In genomic region chrX:93793168-93793567, GRCm38 (mm10) we compare ENCODE assay signal across 8 mouse cellular contexts. TPM values are rescaled to one million over a fixed set of nuclear protein-coding genes. Genes with fewer than 3 reads are reported as not detected.
A peak's percentile ranks its signal among the peaks of the same experiment; 100 is the strongest.
DNase-seq lines count a peak whose midpoint lies in the region; ATAC-seq and TF ChIP-seq lines count a peak whose summit lies in the region.

No protein-coding gene starts in this region.

- H3K4me3 ChIP-seq in heart, embryonic 12.5 days: no peak overlapping the region
- H3K4me3 ChIP-seq in bone marrow macrophage, adult 2 months (ENCODE audit: insufficient read depth, low read length): no peak overlapping the region
- no peak overlapping the region for H3K4me3 ChIP-seq in lung, adult 2 months (replicated peaks; ENCODE audit: extremely low read depth, low read depth, low read length)

- H3K9ac ChIP-seq in heart, embryonic 12.5 days: no peak overlapping the region

- H3K4me2 ChIP-seq in heart, embryonic 12.5 days: no peak overlapping the region

- ATAC-seq in heart, embryonic 12.5 days (ENCODE audit: insufficient number of reproducible peaks, low FRiP score): no peak

- TF ChIP-seq POLR2A in bone marrow macrophage, adult 2 months (IDR thresholded peaks at IDR 0.05; ENCODE audit: borderline replicate concordance, low read depth, low read length): no peak
- no peak for TF ChIP-seq POLR2A in lung, adult 2 months (IDR thresholded peaks at IDR 0.05; ENCODE audit: borderline replicate concordance, extremely low read depth, low read depth, low read length)

- peak; percentile 3 to 59 for DNase-seq in heart, adult 18-20 months
- DNase-seq in right cerebral cortex, adult 2 months (ENCODE audit: low spot score in 2 of 2): peak; percentile 8 to 11
- no peak for DNase-seq in right cerebral cortex, postnatal 36 days (ENCODE audit: low spot score in 2 of 2)
- DNase-seq in forelimb bud, embryonic 11.5 days (ENCODE audit: low read depth, low spot score): peak; percentile 12
- DNase-seq in lung, adult 2 months: peak; percentile 36
- DNase-seq in spleen, postnatal 10 days (ENCODE audit: low spot score in 2 of 2): peak; percentile 52 to 72

- no peaks in the 10 kb centered on the region for H3K36me3 ChIP-seq in heart, embryonic 12.5 days

- TF ChIP-seq CTCF in bone marrow macrophage, adult 2 months (IDR thresholded peaks at IDR 0.05; ENCODE audit: low read depth, low read length): peak; percentile 46; the same call in 1 of the 2 replicates
- TF ChIP-seq CTCF in lung, adult 2 months (IDR thresholded peaks at IDR 0.05; ENCODE audit: insufficient read depth, low read length): peak; percentile 46

- no peaks in the 10 kb centered on the region for H3K27me3 ChIP-seq in heart, embryonic 12.5 days (replicated peaks)

- no peaks in the 10 kb centered on the region for H3K4me1 ChIP-seq in heart, embryonic 12.5 days (replicated peaks)
- H3K4me1 ChIP-seq in bone marrow macrophage, adult 2 months (ENCODE audit: control insufficient read depth, insufficient read depth, low read length): no peaks in the 10 kb centered on the region
- H3K4me1 ChIP-seq in lung, adult 2 months (ENCODE audit: control insufficient read depth, insufficient read depth, low read length): no peaks in the 10 kb centered on the region

- H3K9me3 ChIP-seq in heart, embryonic 12.5 days (replicated peaks): no peaks in the 10 kb centered on the region

- H3K27ac ChIP-seq in heart, embryonic 12.5 days (ENCODE audit: poor library complexity, severe bottlenecking): no peak overlapping the region
- H3K27ac ChIP-seq in bone marrow macrophage, adult 2 months (ENCODE audit: insufficient read depth, low read depth, low read length): no peak overlapping the region

RNA-seq across cellular contexts. Expression of gene Pdk3, which starts 38.8 kb away (rescaled TPM):
- 1 to 10 TPM; 2.6 to 4.0 TPM for total RNA-seq in heart, adult 18-20 months (2021)
- 162 and 167 TPM in 2 replicates for polyA plus RNA-seq in heart, embryonic 12.5 days (2016; fragmentation: Nextera tagmentation; extraction: Ambion mirVana)
- 21.8 and 25.6 TPM in 2 replicates for polyA plus RNA-seq in bone marrow macrophage, adult 2 months (2012; ENCODE audit: insufficient read depth, insufficient read length, missing spikeins)
- 12.9 and 15.2 TPM in 2 replicates for polyA plus RNA-seq in lung, adult 2 months (2012; rRNA removed)

Comparison
In these comparisons a context has a peak if more than half of its experiments do, and no peak if none do; other contexts are left out.
1. DNase-seq: peak in heart, adult 18-20 months (2 of 2), right cerebral cortex, adult 2 months (2 of 2), forelimb bud, embryonic 11.5 days (single experiment), lung, adult 2 months (single experiment) and spleen, postnatal 10 days (2 of 2); none in right cerebral cortex, postnatal 36 days (0 of 2).